Mouse (Mus musculus) bone marrow, adult 2 months (tissue): ENCODE data around the gene Csf1.

Source experiments
- CTCF ChIP-seq: fragments of 200-500 bp; IDR thresholded peaks from 2 replicates; pipeline ENCODE4 v1.5.1; 2011; ENCODE audit warnings: low read length, control low read depth; ENCODE audit not compliant: control insufficient read depth, insufficient read depth
- POLR2A ChIP-seq: fragments of 200-500 bp; IDR thresholded peaks from 2 replicates; pipeline ENCODE4 v1.6.1; 2011; ENCODE audit warnings: low read depth, mild to moderate bottlenecking, control low read depth, low read length, borderline replicate concordance; ENCODE audit not compliant: control insufficient read depth

- no peak for TF ChIP-seq POLR2A
- peak; percentile 17; the same call in 1 of the 2 replicates for TF ChIP-seq CTCF
These were observed 11.9 kb downstream of the Csf1 start for GRCm38 (mm10) chr3:107748260-107748955.
